Mouse (Mus musculus): ENCODE data around the gene Ralb.

- TF ChIP-seq CTCF (IDR thresholded peaks at IDR 0.05; ENCODE audit: insufficient read depth, low read depth, low read length) (no peak), POLR2A (IDR thresholded peaks at IDR 0.05; ENCODE audit: insufficient read depth, low read depth, low read length) (no peak)
These were observed 83.5 kb downstream of the Ralb start for GRCm38 (mm10) chr1:119420984-119421575.

Data from olfactory bulb, adult 2 months (tissue).